Mouse (Mus musculus): ENCODE measurements around the gene Nfu1. TPM values are rescaled to one million over a fixed set of nuclear protein-coding genes. Genes with fewer than 3 reads are reported as not detected.

Nfu1 gene
- polyA plus RNA-seq, 1 experiment from 2014 or later = 141 TPM

DNA sequence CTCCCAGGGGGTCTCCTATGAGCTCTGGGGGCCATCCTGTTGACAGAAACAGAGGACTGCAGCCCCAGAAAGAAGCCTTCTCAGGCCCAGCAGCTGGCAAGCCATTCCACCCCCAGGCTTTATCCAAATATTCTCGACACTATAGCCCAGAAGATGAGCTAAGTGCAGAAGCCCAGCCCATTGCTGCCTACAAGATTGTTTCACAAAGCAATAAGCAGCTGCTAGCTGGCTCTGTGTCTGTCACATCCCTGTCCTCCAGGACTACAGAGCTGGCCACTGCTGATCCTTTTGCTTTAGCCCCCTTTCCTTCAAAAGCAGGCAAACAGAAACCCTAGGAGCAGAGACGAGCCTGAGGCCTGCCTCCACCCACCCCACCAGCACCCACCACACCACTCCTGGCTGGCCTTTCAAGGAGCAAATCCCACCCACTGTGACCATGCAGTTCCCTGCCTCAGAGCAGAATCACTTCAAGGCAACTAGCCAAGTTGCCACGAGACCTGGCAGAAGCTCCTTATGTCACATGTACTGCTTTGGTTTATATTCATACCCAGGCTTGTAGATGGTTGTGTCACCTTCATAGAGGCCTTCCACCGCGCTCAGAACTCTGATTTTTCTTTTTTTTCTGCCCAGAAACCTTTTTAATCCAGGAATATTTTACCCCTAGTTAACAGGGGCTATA is 12.3 kb upstream of the Nfu1 start:
- no peak for ATAC-seq (ENCODE audit: low FRiP score, low read depth)
- peaks cover 22% of the 10 kb centered on the region for H3K36me3 ChIP-seq
- no peaks in the 10 kb centered on the region for H3K27me3 ChIP-seq
- WGBS = 73% methylated on average over 5 of the region's 5 CpGs
- no peak overlapping the region for H3K27ac ChIP-seq (replicated peaks)
- H3K4me2 ChIP-seq = no peak overlapping the region
- H3K9ac ChIP-seq = no peak overlapping the region
- no peak overlapping the region for H3K4me3 ChIP-seq
- no peaks in the 10 kb centered on the region for H3K4me1 ChIP-seq (replicated peaks)
- H3K9me3 ChIP-seq = no peaks in the 10 kb centered on the region

DNA sequence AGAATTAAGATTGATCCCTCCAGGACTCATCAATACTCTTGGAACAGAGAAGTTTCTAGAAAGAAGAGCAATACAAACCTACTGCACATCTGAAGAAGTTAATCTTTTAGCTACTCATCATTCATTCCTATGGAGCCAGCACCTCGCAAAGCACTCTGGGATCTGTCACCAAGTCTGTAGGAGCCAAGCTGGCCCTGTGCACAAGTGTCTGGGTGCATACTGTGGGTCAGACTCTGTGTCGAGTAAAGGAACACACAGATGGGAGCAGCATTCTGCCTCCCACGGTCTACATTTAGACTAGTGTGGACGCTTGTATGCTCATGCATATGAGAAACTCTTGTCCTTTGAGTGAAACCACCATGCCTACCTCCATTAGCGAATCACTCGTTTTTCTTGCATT is 11.7 kb upstream of the Nfu1 start:
- Histone ChIP-seq H3K4me1 (replicated peaks) (no peaks in the 10 kb centered on the region), H3K9ac (no peak overlapping the region), H3K27ac (replicated peaks) (no peak overlapping the region), H3K4me2 (no peak overlapping the region), H3K9me3 (no peaks in the 10 kb centered on the region), H3K4me3 (no peak overlapping the region), H3K36me3 (peaks cover 19% of the 10 kb centered on the region; the same call in 1 of the 2 replicates), H3K27me3 (no peaks in the 10 kb centered on the region)
- WGBS = 90% methylated on average over 6 of the region's 6 CpGs
- ATAC-seq (ENCODE audit: low FRiP score, low read depth) = no peak

DNA sequence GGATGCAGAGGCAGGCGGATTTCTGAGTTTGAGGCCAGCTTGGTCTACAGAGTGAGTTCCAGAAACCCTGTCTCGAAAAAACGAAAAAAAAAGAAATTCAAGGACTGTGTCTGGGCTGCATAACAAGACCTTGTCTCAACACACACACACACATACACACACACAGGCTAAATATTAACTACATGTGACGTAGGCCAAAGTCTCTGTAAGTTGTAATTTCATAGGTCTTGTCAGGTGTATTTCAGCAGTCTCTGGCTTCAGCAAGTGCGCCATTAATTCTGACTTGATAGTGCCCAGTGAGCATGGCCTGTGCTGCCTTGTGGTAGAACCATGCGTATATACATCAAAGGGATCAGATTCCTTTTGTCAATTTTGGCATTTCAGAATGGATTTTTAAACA is 7.0 kb upstream of the Nfu1 start:
- H3K27ac ChIP-seq (replicated peaks) = 0 out of 2 replicates have a peak overlapping the region, but pooled peaks have one; percentile 31

DNA sequence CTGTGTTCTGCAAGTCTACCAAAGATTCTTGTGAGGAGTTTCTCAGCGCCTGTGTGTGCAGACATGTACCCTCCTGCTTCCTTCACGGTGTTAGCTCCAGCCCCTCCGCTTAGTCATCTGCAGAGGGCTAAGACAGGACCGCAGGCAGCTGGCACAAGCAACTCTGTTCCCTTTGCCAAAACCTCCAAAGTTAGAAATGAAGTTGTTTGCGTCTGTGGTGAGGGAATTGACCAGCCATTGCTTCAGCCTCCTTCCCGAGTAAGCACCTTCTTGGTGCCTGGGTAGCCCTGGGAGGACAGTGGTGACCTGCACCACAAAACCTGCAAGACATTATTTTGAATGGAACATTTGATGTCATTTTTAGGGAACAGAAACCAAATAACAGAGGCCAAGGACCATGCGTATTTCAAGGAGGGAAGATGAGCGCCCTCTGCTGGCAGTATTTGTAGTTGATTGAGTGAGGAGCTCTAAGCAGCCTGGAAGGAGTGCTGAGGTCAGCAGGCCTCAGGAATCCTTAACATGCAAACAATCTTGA is 6.4 kb upstream of the Nfu1 start:
- Histone ChIP-seq H3K27ac (replicated peaks) (0 out of 2 replicates have a peak overlapping the region, but pooled peaks have one; percentile 31), H3K27me3 (no peaks in the 10 kb centered on the region), H3K36me3 (peaks cover 3% of the 10 kb centered on the region; the same call in 1 of the 2 replicates), H3K4me1 (replicated peaks) (no peaks in the 10 kb centered on the region), H3K9ac (no peak overlapping the region), H3K9me3 (no peaks in the 10 kb centered on the region), H3K4me2 (no peak overlapping the region), H3K4me3 (no peak overlapping the region)
- 45% methylated on average over 8 of the region's 8 CpGs for WGBS
- peak; percentile 45; the same call in 1 of the 2 replicates for ATAC-seq (ENCODE audit: low FRiP score, low read depth)

More for the DNA sequence above, 7.0 kb upstream of the Nfu1 start:
- 95% methylated on average over 6 of the region's 6 CpGs for WGBS
- Histone ChIP-seq H3K27me3 (no peaks in the 10 kb centered on the region), H3K36me3 (peaks cover 9% of the 10 kb centered on the region; the same call in 1 of the 2 replicates), H3K9ac (no peak overlapping the region), H3K4me3 (no peak overlapping the region), H3K4me2 (no peak overlapping the region), H3K4me1 (replicated peaks) (no peaks in the 10 kb centered on the region), H3K9me3 (no peaks in the 10 kb centered on the region)
- ATAC-seq (ENCODE audit: low FRiP score, low read depth) = no peak

DNA sequence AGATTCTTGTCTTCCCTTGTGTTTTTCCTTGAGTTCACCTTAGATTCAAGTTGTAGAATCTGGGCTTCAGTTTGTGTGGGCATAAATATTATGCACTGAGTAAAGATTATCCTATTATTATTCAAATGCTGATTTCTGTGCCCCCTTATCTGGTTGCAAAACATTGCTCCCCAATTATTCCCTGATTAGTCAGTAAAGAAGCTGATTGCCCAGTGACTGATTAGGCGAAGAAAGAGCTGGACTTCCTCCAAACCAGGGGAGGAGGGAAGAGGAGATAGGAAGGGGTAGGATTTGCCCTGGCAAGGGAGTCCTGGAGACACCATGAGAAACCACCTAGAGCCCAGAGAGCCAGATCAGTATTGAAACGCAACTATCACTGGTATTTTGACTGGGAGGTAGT is 4.9 kb upstream of the Nfu1 start:
- Histone ChIP-seq H3K4me2 (no peak overlapping the region), H3K27me3 (no peaks in the 10 kb centered on the region), H3K27ac (replicated peaks) (no peak overlapping the region), H3K4me3 (no peak overlapping the region), H3K36me3 (no peaks in the 10 kb centered on the region), H3K9me3 (no peaks in the 10 kb centered on the region), H3K4me1 (replicated peaks) (peaks cover 2% of the 10 kb centered on the region), H3K9ac (no peak overlapping the region)
- no peak for ATAC-seq (ENCODE audit: low FRiP score, low read depth)
- WGBS = 70% methylated on average over 2 of the region's 2 CpGs

DNA sequence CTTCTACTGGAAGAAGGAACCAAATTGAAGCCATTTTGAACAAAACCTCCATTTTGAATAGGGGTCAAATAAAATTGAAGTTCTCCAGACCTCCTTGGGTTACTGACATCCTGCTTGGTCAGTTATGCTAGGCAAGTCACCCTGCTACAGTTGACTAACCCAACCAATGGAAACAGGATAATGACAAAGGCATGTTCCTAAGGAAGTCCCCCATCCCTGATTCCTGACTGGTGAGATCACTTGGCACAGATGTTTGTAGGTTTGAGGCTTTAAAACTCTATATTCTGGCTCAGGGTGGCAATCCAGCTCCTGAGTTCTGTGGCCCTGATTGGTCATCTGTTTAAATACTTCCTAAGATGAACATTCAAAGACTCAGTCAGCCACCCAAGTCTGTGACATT is 3.5 kb upstream of the Nfu1 start:
- H3K4me3 ChIP-seq = no peak overlapping the region
- ATAC-seq (ENCODE audit: low FRiP score, low read depth) = no peak
- H3K27me3 ChIP-seq = no peaks in the 10 kb centered on the region
- H3K9ac ChIP-seq = no peak overlapping the region
- H3K4me1 ChIP-seq (replicated peaks) = peaks cover 10% of the 10 kb centered on the region
- no peaks in the 10 kb centered on the region for H3K9me3 ChIP-seq
- no peak overlapping the region for H3K27ac ChIP-seq (replicated peaks)
- no peaks in the 10 kb centered on the region for H3K36me3 ChIP-seq
- H3K4me2 ChIP-seq = no peak overlapping the region

DNA sequence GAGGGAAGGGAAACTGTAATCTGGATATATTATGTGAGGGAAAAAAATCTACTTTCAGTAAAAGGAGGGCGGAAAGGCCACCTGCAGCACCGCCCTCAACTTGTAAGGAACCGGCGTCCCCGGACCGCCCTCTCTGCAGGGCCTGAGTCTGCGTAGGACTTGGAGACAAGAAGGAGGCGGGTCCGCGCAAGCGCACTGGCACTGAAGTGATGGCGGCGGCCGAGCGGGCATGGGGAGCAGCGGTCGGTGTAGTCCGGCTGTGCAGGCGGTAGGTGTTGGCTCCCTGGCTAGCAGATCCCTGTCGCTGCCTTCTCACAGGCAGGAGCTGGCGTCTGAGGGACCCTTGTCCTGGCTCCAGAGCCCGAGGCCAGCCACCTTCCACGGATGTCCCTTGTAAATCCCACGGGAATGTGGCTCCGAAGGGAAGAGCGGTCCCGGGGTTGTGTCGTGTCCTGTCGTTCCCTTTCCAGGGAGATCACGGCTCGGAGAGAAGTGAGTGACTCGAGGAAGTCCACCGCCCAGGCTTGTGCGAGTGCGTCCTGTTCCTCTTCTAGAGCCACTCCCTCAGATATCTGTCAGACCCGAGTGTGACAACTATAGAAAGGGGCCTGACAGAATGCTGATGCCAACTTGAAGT is 774 bp downstream of the Nfu1 start:
- peak overlapping the region; percentile 80 for H3K4me3 ChIP-seq
- H3K9ac ChIP-seq = peak overlapping the region; percentile 99
- no peaks in the 10 kb centered on the region for H3K9me3 ChIP-seq
- ATAC-seq (ENCODE audit: low FRiP score, low read depth) = peak; percentile 96
- peaks cover 9% of the 10 kb centered on the region for H3K36me3 ChIP-seq
- H3K27me3 ChIP-seq = no peaks in the 10 kb centered on the region
- H3K27ac ChIP-seq (replicated peaks) = peak overlapping the region; percentile 92
- peaks cover 17% of the 10 kb centered on the region for H3K4me1 ChIP-seq (replicated peaks)
- WGBS = under 1% methylated on average over 36 of the region's 36 CpGs
- peak overlapping the region; percentile 61 for H3K4me2 ChIP-seq

DNA sequence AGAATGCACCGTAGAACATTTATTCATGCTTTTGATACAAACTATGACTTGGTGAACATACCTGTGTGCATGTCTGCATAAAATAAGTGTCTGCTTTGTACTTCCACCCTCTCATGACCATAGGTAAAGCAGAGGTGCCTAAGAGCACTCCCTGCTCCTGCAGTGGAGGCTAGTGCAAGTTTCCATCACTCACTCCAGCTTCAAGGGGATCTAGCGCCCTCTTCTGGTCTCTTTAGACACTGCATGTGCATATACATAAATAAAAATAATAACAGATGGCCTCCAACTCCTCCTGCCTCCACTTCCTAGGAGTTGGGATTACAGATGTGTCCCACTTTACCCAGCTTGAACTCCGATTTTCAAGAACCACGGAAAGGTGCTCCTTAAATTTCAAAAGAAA is 7.9 kb downstream of the Nfu1 start:
- Histone ChIP-seq H3K9ac (no peak overlapping the region), H3K4me3 (no peak overlapping the region), H3K27me3 (no peaks in the 10 kb centered on the region), H3K4me2 (no peak overlapping the region), H3K36me3 (peaks cover 53% of the 10 kb centered on the region), H3K4me1 (replicated peaks) (no peaks in the 10 kb centered on the region), H3K27ac (replicated peaks) (no peak overlapping the region), H3K9me3 (no peaks in the 10 kb centered on the region)
- ATAC-seq (ENCODE audit: low FRiP score, low read depth) = no peak
- 62% methylated on average over 4 of the region's 4 CpGs for WGBS

DNA sequence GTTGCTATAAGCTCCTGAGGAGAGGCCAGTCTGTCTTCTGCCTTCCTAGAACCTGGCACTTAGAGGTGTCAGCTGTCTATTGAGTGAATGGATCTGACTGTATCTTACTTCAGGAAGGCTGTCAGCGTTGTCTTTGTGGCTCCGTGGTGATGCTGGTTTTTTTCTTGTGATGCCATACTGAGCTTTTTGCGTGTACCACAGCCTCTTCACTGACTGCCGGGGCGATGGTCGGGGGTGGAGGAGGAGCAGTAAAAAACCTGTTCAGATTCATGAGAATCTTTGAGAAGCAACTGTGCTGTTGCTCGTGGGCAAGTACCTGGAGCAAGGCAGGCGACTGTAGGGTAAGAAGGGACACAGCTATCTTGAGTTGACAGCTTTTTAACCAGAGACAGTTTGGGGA is 9.8 kb downstream of the Nfu1 start:
- no peaks in the 10 kb centered on the region for H3K27me3 ChIP-seq
- H3K4me1 ChIP-seq (replicated peaks) = no peaks in the 10 kb centered on the region
- H3K4me3 ChIP-seq = no peak overlapping the region
- no peaks in the 10 kb centered on the region for H3K9me3 ChIP-seq
- no peak for ATAC-seq (ENCODE audit: low FRiP score, low read depth)
- no peak overlapping the region for H3K9ac ChIP-seq
- 90% methylated on average over 8 of the region's 8 CpGs for WGBS
- H3K4me2 ChIP-seq = no peak overlapping the region
- peaks cover 63% of the 10 kb centered on the region for H3K36me3 ChIP-seq
- H3K27ac ChIP-seq (replicated peaks) = no peak overlapping the region

DNA sequence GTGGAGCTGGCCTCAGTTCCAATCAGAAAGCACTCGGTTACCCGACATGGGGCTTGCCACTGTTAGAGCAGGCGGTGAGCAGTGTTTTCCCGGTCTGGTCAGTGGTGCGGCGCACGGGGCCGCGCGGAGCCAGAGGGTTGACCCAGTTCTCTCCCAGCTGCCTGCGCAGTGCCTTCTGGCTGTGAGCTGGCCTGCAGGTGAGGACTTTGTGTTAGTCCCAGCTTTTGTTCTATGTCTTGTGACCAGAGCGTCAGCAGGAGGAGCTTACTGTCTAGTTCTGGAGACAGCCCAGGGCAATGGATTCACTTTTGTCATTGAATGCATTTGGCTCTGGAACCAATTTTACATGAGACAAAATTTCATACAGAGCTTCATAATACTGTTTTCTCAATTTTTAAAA is 12.8 kb downstream of the Nfu1 start:
- Histone ChIP-seq H3K36me3 (peaks cover 81% of the 10 kb centered on the region), H3K4me3 (no peak overlapping the region), H3K27ac (replicated peaks) (no peak overlapping the region), H3K4me1 (replicated peaks) (no peaks in the 10 kb centered on the region), H3K4me2 (no peak overlapping the region), H3K9ac (no peak overlapping the region), H3K27me3 (no peaks in the 10 kb centered on the region), H3K9me3 (no peaks in the 10 kb centered on the region)
- 97% methylated on average over 12 of the region's 12 CpGs for WGBS
- no peak for ATAC-seq (ENCODE audit: low FRiP score, low read depth)

DNA sequence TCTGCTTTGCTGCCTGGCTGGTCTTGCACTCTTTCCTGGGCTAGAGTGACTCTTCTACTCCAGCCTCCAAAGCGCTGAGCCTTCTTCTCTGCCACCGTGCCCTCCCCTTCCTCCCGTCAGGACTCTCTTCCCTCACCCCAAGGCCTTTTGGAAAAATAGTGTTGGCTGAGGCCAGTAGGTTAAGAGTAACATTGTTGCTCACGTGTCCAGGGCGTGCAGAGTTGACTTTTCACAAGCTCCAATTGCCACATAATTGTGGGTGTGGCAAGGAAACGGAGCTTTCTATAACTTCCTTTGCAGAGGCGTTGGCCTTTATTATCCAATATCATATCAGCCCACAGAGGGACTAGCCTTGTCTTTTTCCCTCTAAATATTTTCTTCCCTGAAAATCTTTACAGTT is 17.9 kb downstream of the Nfu1 start:
- no peak overlapping the region for H3K4me3 ChIP-seq
- no peaks in the 10 kb centered on the region for H3K9me3 ChIP-seq
- no peak overlapping the region for H3K9ac ChIP-seq

DNA sequence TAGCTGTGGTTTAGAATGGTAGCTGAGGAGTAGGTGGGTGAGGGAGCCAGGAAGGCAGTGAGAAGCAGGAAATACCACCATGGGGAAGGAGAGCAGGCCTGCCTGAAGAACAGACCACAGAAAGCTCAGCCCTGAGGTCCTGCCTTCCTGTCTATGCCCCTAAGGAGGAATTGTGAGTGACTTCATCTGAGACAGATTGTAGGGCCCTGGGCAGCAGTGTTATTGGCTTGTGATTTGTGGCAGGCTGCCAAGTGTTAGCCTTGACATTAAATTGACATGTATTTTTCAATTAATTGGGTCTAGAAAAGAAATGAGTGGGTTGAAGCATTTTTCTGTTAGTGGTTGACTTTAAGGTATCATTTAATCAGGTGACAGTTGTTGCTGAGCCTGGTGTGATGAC is 19.8 kb downstream of the Nfu1 start:
- peaks cover 44% of the 10 kb centered on the region for H3K36me3 ChIP-seq
- ATAC-seq (ENCODE audit: low FRiP score, low read depth) = no peak

More for the DNA sequence above, 17.9 kb downstream of the Nfu1 start:
- no peak for ATAC-seq (ENCODE audit: low FRiP score, low read depth)
- 87% methylated on average over 7 of the region's 7 CpGs for WGBS
- H3K4me1 ChIP-seq (replicated peaks) = no peaks in the 10 kb centered on the region
- no peak overlapping the region for H3K27ac ChIP-seq (replicated peaks)
- H3K27me3 ChIP-seq = no peaks in the 10 kb centered on the region
- H3K36me3 ChIP-seq = peaks cover 58% of the 10 kb centered on the region
- no peak overlapping the region for H3K4me2 ChIP-seq

More for the DNA sequence above, 19.8 kb downstream of the Nfu1 start:
- H3K4me1 ChIP-seq (replicated peaks) = no peaks in the 10 kb centered on the region
- no peak overlapping the region for H3K9ac ChIP-seq
- no peaks in the 10 kb centered on the region for H3K27me3 ChIP-seq
- H3K4me3 ChIP-seq = no peak overlapping the region
- H3K27ac ChIP-seq (replicated peaks) = no peak overlapping the region
- H3K4me2 ChIP-seq = no peak overlapping the region
- H3K9me3 ChIP-seq = no peaks in the 10 kb centered on the region

Data from hindbrain, embryonic 15.5 days (tissue).